Mouse (Mus musculus) megakaryocyte, embryonic 14.5 days (primary cell): ENCODE data around the gene Myl6b.

Experiments
- FLI1 ChIP-seq: IDR thresholded peaks from 2 replicates; pipeline ENCODE4 v1.6.1; 2012; ENCODE audit warnings: low read length, inconsistent platforms, mixed read lengths
- GATA1 ChIP-seq: IDR thresholded peaks from 3 replicates; pipeline ENCODE4 v1.6.1; 2012; ENCODE audit warnings: mixed read lengths, low read length, inconsistent platforms, borderline replicate concordance

GRCm38 (mm10) chr10:128547361-128548032 lies 49.0 kb upstream of the Myl6b start, which contains the start of gene Zc3h10:
- no peak for TF ChIP-seq GATA1
- peak; percentile 90 for TF ChIP-seq FLI1
